Mouse (Mus musculus) MEL (cell line): ENCODE measurements around the gene Cyb561d1. TPM values are rescaled to one million over a fixed set of nuclear protein-coding genes. Genes with fewer than 3 reads are reported as not detected.
A peak's percentile ranks its signal among the peaks of the same experiment; 100 is the strongest.

ENCODE experiments used
- DNase-seq: peaks from one replicate; pipeline ENCODE4 v3.0.0; 2011; ENCODE audit warnings: low read depth, low spot score
- H3K27ac ChIP-seq: 2 replicates; pipeline ENCODE4 v1.5.1; 2012; ENCODE audit warnings: low read depth, mild to moderate bottlenecking, control low read depth, low read length, moderate library complexity; ENCODE audit not compliant: control insufficient read depth
- H3K27me3 ChIP-seq, 2 experiments: fragments of 150-350 bp in 1 of 2; sonication (generic) in 1 of 2; 2 replicates each; pipeline ENCODE4 v1.6.1; 2012; ENCODE audit warnings: low read length in 2 of 2, mild to moderate bottlenecking in 2 of 2, improper control_type of control experiment in 1 of 2, moderate library complexity in 1 of 2; ENCODE audit not compliant: insufficient read depth in 2 of 2, control insufficient read depth in 1 of 2
- H3K36me3 ChIP-seq, 2 experiments: 2 replicates each; pipeline ENCODE4 v1.6.1; 2012 to 2014; ENCODE audit warnings: low read length in 2 of 2, improper control_type of control experiment in 1 of 2, inconsistent platforms in 1 of 2, mild to moderate bottlenecking in 1 of 2; ENCODE audit not compliant: insufficient read depth in 2 of 2, control insufficient read depth in 1 of 2
- H3K4me1 ChIP-seq, 2 experiments: fragments of 150-350 bp in 1 of 2; sonication (generic) in 1 of 2; 2 replicates each; pipeline ENCODE4 v1.6.1; 2012; ENCODE audit warnings: low read length in 2 of 2, improper control_type of control experiment in 1 of 2, mild to moderate bottlenecking in 1 of 2; ENCODE audit not compliant: insufficient read depth in 2 of 2, control insufficient read depth in 1 of 2
- H3K4me3 ChIP-seq, 2 experiments: fragments of 150-350 bp in 1 of 2; sonication (generic) in 1 of 2; 2 replicates each; pipeline ENCODE4 v1.5.1; 2012; ENCODE audit warnings: low read depth in 2 of 2, low read length in 2 of 2, mild to moderate bottlenecking in 2 of 2, moderate library complexity in 2 of 2, control low read depth in 1 of 2, improper control_type of control experiment in 1 of 2; ENCODE audit not compliant: control insufficient read depth in 1 of 2, insufficient read depth in 1 of 2
- H3K79me2 ChIP-seq: 2 replicates; pipeline ENCODE4 v1.6.1; 2012; ENCODE audit warnings: mild to moderate bottlenecking, low read length, moderate library complexity; ENCODE audit not compliant: control insufficient read depth, poor library complexity, insufficient read depth
- H3K9ac ChIP-seq: 2 replicates; pipeline ENCODE4 v1.6.1; 2012; ENCODE audit warnings: low read depth, mild to moderate bottlenecking, control low read depth, low read length, moderate library complexity; ENCODE audit not compliant: control insufficient read depth, poor library complexity, severe bottlenecking
- H3K9me3 ChIP-seq: fragments of 150-350 bp; sonication (generic); replicated peaks from 2 replicates; pipeline ENCODE4 v1.6.1; 2012; ENCODE audit warnings: mild to moderate bottlenecking, low read length, improper control_type of control experiment, moderate library complexity; ENCODE audit not compliant: insufficient read depth
- BHLHE40 ChIP-seq: IDR thresholded peaks from 2 replicates; pipeline ENCODE4 v1.6.1; 2012; ENCODE audit warnings: low read depth, mild to moderate bottlenecking, inconsistent platforms, low read length, improper control_type of control experiment, borderline replicate concordance
- CHD1 ChIP-seq: IDR thresholded peaks from 2 replicates; pipeline ENCODE4 v1.6.1; 2012; ENCODE audit warnings: low read depth, mild to moderate bottlenecking, inconsistent platforms, low read length, improper control_type of control experiment
- CHD2 ChIP-seq: IDR thresholded peaks from 2 replicates; pipeline ENCODE4 v1.6.1; 2011; ENCODE audit warnings: low read length, improper control_type of control experiment
- E2F4 ChIP-seq: IDR thresholded peaks from 2 replicates; pipeline ENCODE4 v1.6.1; 2011; ENCODE audit warnings: low read depth, low read length, improper control_type of control experiment, borderline replicate concordance
- GABPA ChIP-seq: IDR thresholded peaks from 2 replicates; pipeline ENCODE4 v1.6.1; 2012; ENCODE audit warnings: low read depth, mild to moderate bottlenecking, inconsistent platforms, low read length, improper control_type of control experiment, moderate library complexity
- GATA1 ChIP-seq: IDR thresholded peaks from 2 replicates; pipeline ENCODE4 v1.6.1; 2011; ENCODE audit warnings: low read depth, low read length, improper control_type of control experiment
- JUND ChIP-seq: IDR thresholded peaks from 2 replicates; pipeline ENCODE4 v1.6.1; 2011; ENCODE audit warnings: low read depth, mild to moderate bottlenecking, improper control_type of control experiment, low read length
- KAT2A ChIP-seq: conservative IDR thresholded peaks from 2 replicates; pipeline ENCODE4 v1.6.1; 2012; ENCODE audit warnings: low read depth, low read length, improper control_type of control experiment, inconsistent platforms
- MAX ChIP-seq: IDR thresholded peaks from 2 replicates; pipeline ENCODE4 v1.6.1; 2011; ENCODE audit warnings: low read length, improper control_type of control experiment
- MAZ ChIP-seq: IDR thresholded peaks from 2 replicates; pipeline ENCODE4 v1.6.1; 2012; ENCODE audit warnings: low read depth, mild to moderate bottlenecking, inconsistent platforms, low read length, improper control_type of control experiment
- MEF2A ChIP-seq: IDR thresholded peaks from 2 replicates; pipeline ENCODE4 v1.6.1; 2014; ENCODE audit warnings: low read depth, mild to moderate bottlenecking, inconsistent platforms, low read length, improper control_type of control experiment; ENCODE audit not compliant: poor library complexity, insufficient replicate concordance, severe bottlenecking; ENCODE audit errors: extremely low read depth
- MXI1 ChIP-seq: IDR thresholded peaks from 2 replicates; pipeline ENCODE4 v1.6.1; 2011; ENCODE audit warnings: mild to moderate bottlenecking, low read depth, low read length, improper control_type of control experiment
- NELFE ChIP-seq: IDR thresholded peaks from 2 replicates; pipeline ENCODE4 v1.6.1; 2011; ENCODE audit warnings: low read depth, low read length, improper control_type of control experiment
- NRF1 ChIP-seq: IDR thresholded peaks from 2 replicates; pipeline ENCODE4 v1.6.1; 2014; ENCODE audit warnings: low read depth, mild to moderate bottlenecking, inconsistent platforms, low read length, improper control_type of control experiment, moderate library complexity; ENCODE audit not compliant: poor library complexity, insufficient read depth, severe bottlenecking
- POLR2A ChIP-seq, 2 experiments: IDR thresholded peaks; 2 replicates each; pipeline ENCODE4 v1.6.1; 2011 to 2012; ENCODE audit warnings: low read length in 2 of 2, mild to moderate bottlenecking in 2 of 2, control low read depth in 1 of 2, improper control_type of control experiment in 1 of 2, low read depth in 1 of 2, moderate library complexity in 1 of 2; ENCODE audit not compliant: control insufficient read depth in 1 of 2, insufficient read depth in 1 of 2, poor library complexity in 1 of 2
- POLR2AphosphoS2 ChIP-seq: IDR thresholded peaks from 2 replicates; pipeline ENCODE4 v1.6.1; 2011; ENCODE audit warnings: low read length, improper control_type of control experiment
- POLR2AphosphoS5 ChIP-seq: IDR thresholded peaks from 2 replicates; pipeline ENCODE4 v1.6.1; 2012; ENCODE audit warnings: low read depth, borderline replicate concordance, mild to moderate bottlenecking, inconsistent platforms, low read length, moderate library complexity, mixed read lengths
- RAD21 ChIP-seq: IDR thresholded peaks from 2 replicates; pipeline ENCODE4 v1.6.1; 2011; ENCODE audit warnings: mild to moderate bottlenecking, low read depth, low read length, improper control_type of control experiment
- RCOR1 ChIP-seq: IDR thresholded peaks from 2 replicates; pipeline ENCODE4 v1.6.1; 2012; ENCODE audit warnings: low read depth, mild to moderate bottlenecking, inconsistent platforms, low read length, improper control_type of control experiment
- SIN3A ChIP-seq: IDR thresholded peaks from 2 replicates; pipeline ENCODE4 v1.6.1; 2012; ENCODE audit warnings: low read length, improper control_type of control experiment, inconsistent platforms
- SMC3 ChIP-seq: IDR thresholded peaks from 2 replicates; pipeline ENCODE4 v1.6.1; 2011; ENCODE audit warnings: low read depth, low read length, improper control_type of control experiment
- USF1 ChIP-seq: IDR thresholded peaks from 2 replicates; pipeline ENCODE4 v1.6.1; 2014; ENCODE audit warnings: low read depth, mild to moderate bottlenecking, inconsistent platforms, low read length, improper control_type of control experiment, moderate library complexity
- USF2 ChIP-seq, 2 experiments: IDR thresholded peaks; 2 replicates each; pipeline ENCODE4 v1.6.1; 2011 to 2012; ENCODE audit warnings: improper control_type of control experiment in 2 of 2, low read length in 2 of 2, borderline replicate concordance in 1 of 2, inconsistent platforms in 1 of 2, low read depth in 1 of 2, mild to moderate bottlenecking in 1 of 2; ENCODE audit not compliant: insufficient read depth in 1 of 2
- ZC3H11A ChIP-seq: IDR thresholded peaks from 2 replicates; pipeline ENCODE4 v1.6.1; 2012; ENCODE audit warnings: low read depth, mild to moderate bottlenecking, inconsistent platforms, low read length, improper control_type of control experiment
- ZMIZ1 ChIP-seq: IDR thresholded peaks from 2 replicates; pipeline ENCODE4 v1.6.1; 2012; ENCODE audit warnings: low read depth, mild to moderate bottlenecking, inconsistent platforms, low read length, improper control_type of control experiment, moderate library complexity
- ZNF384 ChIP-seq: IDR thresholded peaks from 2 replicates; pipeline ENCODE4 v1.6.1; 2012; ENCODE audit warnings: low read depth, mild to moderate bottlenecking, inconsistent platforms, low read length, improper control_type of control experiment
- polyA plus RNA-seq, 2 experiments: library from polyadenylated mRNA; stranded (reverse) in 1 of 2; unstranded in 1 of 2; fragments of >175 nt in 1 of 2; fragments of >200 nt in 1 of 2; gene quantifications; 2 replicates each; pipeline versions ENCODE4 v1.2.1 to v1.2.4; 2012; ENCODE audit warnings: low replicate concordance in 2 of 2, low read depth in 1 of 2; ENCODE audit not compliant: insufficient read length in 2 of 2, insufficient read depth in 1 of 2, missing spikeins in 1 of 2
- total RNA-seq: library from RNA; depleted of rRNA; stranded (reverse); fragments of 300-350 nt; gene quantifications from 2 replicates; pipeline ENCODE4 v1.2.3, GENCODE M21; 2012

Gene Cyb561d1
- total and polyA plus RNA-seq, 3 experiments = 3.6 to 5.9 TPM; not detected in 1

DNA sequence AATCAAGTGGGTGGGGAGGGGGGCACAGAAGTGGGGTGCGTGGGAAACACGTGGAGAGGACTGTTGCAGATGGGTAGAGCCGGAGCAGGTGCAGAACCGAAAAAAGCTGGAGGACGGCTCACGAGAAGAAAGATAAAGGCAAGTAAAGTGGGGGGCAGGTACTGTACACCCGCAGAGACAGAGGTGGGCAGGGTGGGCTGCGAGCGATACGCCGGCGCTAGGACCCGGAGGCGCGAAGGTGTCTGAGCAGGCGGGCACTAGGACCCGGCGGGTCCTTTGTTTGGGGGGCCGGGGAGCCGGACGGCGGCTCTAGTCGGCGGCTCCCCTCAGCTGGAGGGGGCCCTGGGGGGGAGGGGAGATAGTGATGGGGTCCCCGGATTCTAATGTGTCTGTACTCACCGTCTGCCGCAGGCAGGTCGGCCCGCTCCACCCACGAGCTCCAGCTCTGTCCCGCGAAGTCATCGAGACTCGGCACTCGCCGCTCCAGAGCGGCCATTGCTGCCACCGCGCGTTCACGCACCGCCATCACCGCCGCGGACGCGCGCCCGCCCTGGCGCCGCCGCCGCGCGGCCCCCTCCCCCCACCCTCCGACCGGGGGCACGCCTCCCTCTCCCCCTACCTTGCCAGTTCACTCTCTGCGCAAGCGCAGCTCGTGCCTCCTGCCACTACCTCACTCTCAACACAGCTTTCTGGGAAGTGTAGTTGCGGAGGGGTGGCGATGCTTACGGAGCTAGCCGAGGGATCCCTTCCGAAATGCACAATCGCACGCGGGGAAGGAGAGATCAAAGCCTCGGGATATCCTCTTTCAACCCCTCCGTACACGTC lies 9.1 kb upstream of the Cyb561d1 start (continued):
- TF ChIP-seq SMC3 = no peak
- no peak for TF ChIP-seq ZC3H11A
- no peak for TF ChIP-seq MEF2A
- TF ChIP-seq BHLHE40 = no peak
- no peak for TF ChIP-seq USF2 (IDR thresholded peaks at IDR 0.05; ENCODE audit: borderline replicate concordance in 1 of 2, insufficient read depth in 1 of 2, low read depth in 1 of 2, low read length in 2 of 2)
- peak; percentile 86 for TF ChIP-seq NELFE
- no peak for TF ChIP-seq POLR2AphosphoS5
- no peak for TF ChIP-seq RCOR1
- TF ChIP-seq JUND = no peak
- 0 out of 2 replicates have a peak, but pooled peaks have one; percentile 13 for TF ChIP-seq USF1
- peak; percentile 88 for TF ChIP-seq MXI1
- TF ChIP-seq MAZ = peak; percentile 93; the same call in 1 of the 2 replicates
- TF ChIP-seq CHD1 = no peak
- TF ChIP-seq MAX = peak; percentile 57; the same call in 1 of the 2 replicates

DNA sequence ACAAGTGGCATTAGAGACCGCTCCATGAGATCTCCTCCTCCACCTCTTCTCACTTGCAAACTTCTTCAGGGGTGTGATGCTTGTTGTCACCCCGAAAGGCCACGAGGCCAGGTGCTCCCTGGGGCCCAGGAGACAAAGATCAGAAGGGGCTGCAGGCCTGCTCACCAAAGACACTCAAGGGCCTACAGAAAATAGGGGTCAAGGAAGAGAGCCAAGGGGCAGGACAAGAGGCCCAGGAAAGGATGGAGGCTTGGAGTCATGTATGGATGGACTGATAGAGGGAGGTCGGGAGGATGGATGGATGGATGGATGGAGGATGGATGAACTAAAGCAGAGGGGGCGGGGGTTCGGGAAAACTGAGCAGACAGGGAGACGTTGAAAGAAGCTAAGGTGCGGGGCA lies 8.5 kb upstream of the Cyb561d1 start:
- no peaks in the 10 kb centered on the region for H3K9me3 ChIP-seq
- no peaks in the 10 kb centered on the region for H3K27me3 ChIP-seq
- TF ChIP-seq CHD1 (no peak), MAZ (no peak), MAX (no peak; the same call in 1 of the 2 replicates), E2F4 (no peak), ZNF384 (no peak), POLR2A (IDR thresholded peaks at IDR 0.05; ENCODE audit: control insufficient read depth in 1 of 2, insufficient read depth in 1 of 2, low read depth in 1 of 2, low read length in 2 of 2, poor library complexity in 1 of 2) (no peak), NRF1 (no peak), SIN3A (no peak), CHD2 (no peak), USF2 (IDR thresholded peaks at IDR 0.05; ENCODE audit: borderline replicate concordance in 1 of 2, insufficient read depth in 1 of 2, low read depth in 1 of 2, low read length in 2 of 2) (no peak), POLR2AphosphoS2 (no peak), GATA1 (no peak), RAD21 (no peak), ZMIZ1 (no peak), NELFE (no peak), POLR2AphosphoS5 (no peak), GABPA (no peak), KAT2A (no peak)
- TF ChIP-seq, all 39 proteins: peak for 0
- DNase-seq = peak; percentile 42
- peaks cover 2 to 9% of the 10 kb centered on the region in 2 experiments; a peak in 2 of 4 replicates for H3K4me1 ChIP-seq
- H3K27ac ChIP-seq = peak overlapping the region; percentile 13; the same call in 1 of the 2 replicates
- peaks cover 0 to 8% of the 10 kb centered on the region in 2 experiments; a peak in 2 of 4 replicates for H3K36me3 ChIP-seq
- peak overlapping the region; percentile 93 for H3K9ac ChIP-seq
- peak overlapping the region; percentile 76 to 93 for H3K4me3 ChIP-seq
- H3K79me2 ChIP-seq = peaks cover 8% of the 10 kb centered on the region
